Mouse (Mus musculus): ENCODE data around the gene Mmp21. TPM values are rescaled to one million over a fixed set of nuclear protein-coding genes. Genes with fewer than 3 reads are reported as not detected.

Mmp21 gene
- polyA plus RNA-seq (2012; rRNA removed; ENCODE audit: low replicate concordance), result not detected in 2 replicates

GRCm38 (mm10) chr7:133679961-133680360, at the start of gene Mmp21:
Mmp21 (minus strand) TSS chr7:133680061.

GRCm38 (mm10) chr7:133637361-133638305, 42.2 kb downstream of the Mmp21 start, which contains the start of gene Edrf1:
Edrf1 (plus strand) TSS chr7:133637543.

Other genes with a start within 250 kb of the Mmp21 start
- gene Tex36, start 77.9 kb downstream of the Mmp21 start, polyA plus RNA-seq (2012; rRNA removed; ENCODE audit: low replicate concordance), result not detected in 2 replicates
- 5.0 and 9.7 TPM in 2 replicates for gene Edrf1, start 42.5 kb downstream of the Mmp21 start, polyA plus RNA-seq (2012; rRNA removed; ENCODE audit: low replicate concordance)
- gene Bccip, start 29.3 kb upstream of the Mmp21 start, polyA plus RNA-seq (2012; rRNA removed; ENCODE audit: low replicate concordance), result 13.6 and 31.1 TPM in 2 replicates
- 14.6 and 31.6 TPM in 2 replicates for gene Uros, start 30.0 kb upstream of the Mmp21 start, polyA plus RNA-seq (2012; rRNA removed; ENCODE audit: low replicate concordance)
- gene Fank1, start 96.8 kb upstream of the Mmp21 start, polyA plus RNA-seq (2012; rRNA removed; ENCODE audit: low replicate concordance), result 0.11 TPM in 1 of 2 replicates, not detected in the other
- gene Dhx32, start 102.7 kb upstream of the Mmp21 start, polyA plus RNA-seq (2012; rRNA removed; ENCODE audit: low replicate concordance), result 24.7 and 60.9 TPM in 2 replicates

Data from mammary gland, adult 2 months (tissue).